In the genomic region with DNA sequence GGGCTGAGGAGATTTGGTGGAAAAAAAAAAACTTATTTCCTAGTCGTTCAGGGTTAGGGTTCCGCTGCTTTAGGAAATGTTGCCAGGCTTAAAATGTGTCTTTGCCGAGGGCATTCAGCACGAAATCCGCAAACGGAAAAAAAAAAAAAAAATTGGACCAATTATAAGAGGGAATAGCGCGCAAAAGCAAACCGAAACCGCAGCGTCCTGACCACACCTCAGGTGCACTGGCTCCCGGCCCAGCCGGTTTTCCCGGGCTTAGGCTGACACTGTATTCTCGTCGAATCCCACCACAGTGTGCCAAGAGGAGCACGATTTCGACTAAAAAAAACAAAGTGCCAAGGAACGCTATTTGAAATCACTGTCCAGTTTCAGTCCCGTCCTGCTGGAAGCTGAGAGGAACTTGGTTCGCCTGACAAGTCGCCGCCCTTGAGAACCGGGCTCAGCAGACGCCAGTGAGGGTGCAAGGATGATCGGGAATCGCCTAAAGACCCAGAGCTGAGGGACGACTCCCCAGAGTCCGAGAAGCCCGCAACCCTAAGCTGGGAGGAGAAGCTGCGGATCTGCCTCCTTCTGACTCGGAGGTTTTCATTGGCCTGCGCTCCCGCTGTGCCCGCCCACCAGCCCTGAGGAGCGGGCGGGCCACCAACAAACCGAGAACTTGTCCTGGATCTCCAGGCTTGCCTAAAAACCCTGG, we compare ENCODE assay signal across 9 mouse cellular contexts. TPM values are rescaled to one million over a fixed set of nuclear protein-coding genes. Genes with fewer than 3 reads are reported as not detected.
DNase-seq lines count a peak whose midpoint lies in the region; ATAC-seq and TF ChIP-seq lines count a peak whose summit lies in the region.
"Not testable (repeated sequence)": the region's sequence is repeated elsewhere in the genome, so short reads cannot be mapped to it uniquely, and the experiment has no call there.
"Had no signal": no experiment of that assay in that cellular context is flagged by ENCODE, and none has a peak within 500 bp of the region (broad histone marks: within the 10 kb centered on the region; RNA-seq: fewer than 3 reads in every experiment).

No protein-coding gene starts in this region.

- H3K4me2 ChIP-seq in forebrain, embryonic 12.5 days: peak overlapping the region; percentile 22; the same call in 1 of the 2 replicates
- H3K4me2 ChIP-seq in intestine, postnatal 0 days (replicated peaks; ENCODE audit: low read depth): peak overlapping the region; percentile 54
- H3K4me2 ChIP-seq in liver, embryonic 11.5 days: peak overlapping the region; percentile 20; the same call in 1 of the 2 replicates

- H3K9ac ChIP-seq in forebrain, embryonic 12.5 days; intestine, postnatal 0 days (ENCODE audit: low read depth, low read length); liver, embryonic 11.5 days (ENCODE audit: low read depth, low read length): not testable (repeated sequence)

- DNase-seq in cerebellum, postnatal 10 days: peak; percentile 12 to 16
- peak; percentile 2 to 12 for DNase-seq in heart, postnatal 10 days
- DNase-seq in liver, embryonic 11.5 days (ENCODE audit: low spot score): peak; percentile 31
- DNase-seq in midbrain, embryonic 10.5 days (ENCODE audit: low spot score): peak; percentile 28

- ATAC-seq in forebrain, embryonic 12.5 days (ENCODE audit: low FRiP score): peak; percentile 82
- ATAC-seq in intestine, postnatal 0 days: peak; percentile 63; the same call in 1 of the 2 replicates
- peak; percentile 71 for ATAC-seq in liver, embryonic 11.5 days (replicated peaks; ENCODE audit: low FRiP score)
- peak; percentile 31; the same call in 1 of the 2 replicates for ATAC-seq in neutrophil, adult 5-6 weeks (ENCODE audit: extremely low read depth, insufficient number of reproducible peaks, low FRiP score, poor library complexity, severe bottlenecking)

- H3K27me3 ChIP-seq in forebrain, embryonic 12.5 days; intestine, postnatal 0 days (replicated peaks; ENCODE audit: control insufficient read depth, insufficient read depth, low read length); liver, embryonic 11.5 days (replicated peaks; ENCODE audit: control insufficient read depth, insufficient read depth, low read length): not testable (repeated sequence)
- peaks cover 12% of the 10 kb centered on the region for H3K27me3 ChIP-seq in midbrain, embryonic 10.5 days (ENCODE audit: low read depth, poor library complexity, severe bottlenecking)

- not testable (repeated sequence) for H3K4me1 ChIP-seq in forebrain, embryonic 12.5 days; intestine, postnatal 0 days (replicated peaks; ENCODE audit: control insufficient read depth, insufficient read depth, low read length); liver, embryonic 11.5 days (replicated peaks; ENCODE audit: control insufficient read depth, insufficient read depth, low read length); midbrain, embryonic 10.5 days

- WGBS in forebrain, embryonic 12.5 days: 0% methylated on average over 24 of the region's 38 CpGs
- WGBS in intestine, postnatal 0 days: under 1% methylated on average over 25 of the region's 38 CpGs
- WGBS in liver, embryonic 11.5 days: under 1% methylated on average over 23 of the region's 38 CpGs
- WGBS in midbrain, embryonic 10.5 days: 1% methylated on average over 27 of the region's 38 CpGs

- intact Hi-C loops in heart, postnatal 10 days (cut with DNase I): not testable (repeated sequence)

- not testable (repeated sequence) for H3K4me3 ChIP-seq in forebrain, embryonic 12.5 days (replicated peaks)
- H3K4me3 ChIP-seq in intestine, postnatal 0 days (ENCODE audit: low read depth, low read length): peak overlapping the region; percentile 26
- H3K4me3 ChIP-seq in liver, embryonic 11.5 days (ENCODE audit: low read depth, low read length): 0 out of 2 replicates have a peak overlapping the region, but pooled peaks have one; percentile 10
- H3K4me3 ChIP-seq in midbrain, embryonic 10.5 days: peak overlapping the region; percentile 32; the same call in 1 of the 2 replicates

- TF ChIP-seq CTCF in intestine, postnatal 0 days (IDR thresholded peaks at IDR 0.05; ENCODE audit: low read depth): not testable (repeated sequence)

- H3K9me3 ChIP-seq in forebrain, embryonic 12.5 days; intestine, postnatal 0 days (ENCODE audit: control insufficient read depth); liver, embryonic 11.5 days (ENCODE audit: control insufficient read depth, low read length); midbrain, embryonic 10.5 days (replicated peaks): not testable (repeated sequence)

- H3K27ac ChIP-seq in forebrain, embryonic 12.5 days; intestine, postnatal 0 days (ENCODE audit: low read depth, low read length); liver, embryonic 11.5 days (ENCODE audit: low read depth, low read length); midbrain, embryonic 10.5 days (replicated peaks): not testable (repeated sequence)

- not testable (repeated sequence) for H3K36me3 ChIP-seq in forebrain, embryonic 12.5 days (replicated peaks); intestine, postnatal 0 days (ENCODE audit: control insufficient read depth, insufficient read depth); liver, embryonic 11.5 days (ENCODE audit: control insufficient read depth, insufficient read depth, low read length); midbrain, embryonic 10.5 days

RNA-seq across cellular contexts. Expression of gene Gm20767, which starts 43.7 kb away (rescaled TPM):
- not detected in 2 replicates for polyA plus RNA-seq in forebrain, embryonic 12.5 days (2016; fragmentation: Nextera tagmentation; extraction: Ambion mirVana)
- not detected for total RNA-seq in heart, postnatal 10 days (2021)
- not detected in 2 replicates for polyA plus RNA-seq in intestine, postnatal 0 days (2015; fragmentation: Nextera tagmentation; extraction: Ambion mirVana)
- polyA plus RNA-seq in liver, embryonic 11.5 days (2014; fragmentation: Nextera tagmentation; extraction: Ambion mirVana): not detected in 2 replicates
- not detected in 2 replicates for polyA plus RNA-seq in midbrain, embryonic 10.5 days (2016; fragmentation: Nextera tagmentation; extraction: Ambion mirVana)
- total RNA-seq in neutrophil, adult 5-6 weeks (2017): not detected in 2 replicates
- total RNA-seq: adrenal gland, postnatal 4 days; heart, postnatal 25 days had no signal

RNA-seq across cellular contexts. Expression of gene Gm21188, which starts 44.4 kb away (rescaled TPM):
- not detected in 2 replicates for polyA plus RNA-seq in forebrain, embryonic 12.5 days (2016; fragmentation: Nextera tagmentation; extraction: Ambion mirVana)
- not detected for total RNA-seq in heart, postnatal 10 days (2021)
- polyA plus RNA-seq in intestine, postnatal 0 days (2015; fragmentation: Nextera tagmentation; extraction: Ambion mirVana): 0.10 TPM in 1 of 2 replicates, not detected in the other
- polyA plus RNA-seq in liver, embryonic 11.5 days (2014; fragmentation: Nextera tagmentation; extraction: Ambion mirVana): not detected in 2 replicates
- not detected in 2 replicates for polyA plus RNA-seq in midbrain, embryonic 10.5 days (2016; fragmentation: Nextera tagmentation; extraction: Ambion mirVana)
- total RNA-seq in neutrophil, adult 5-6 weeks (2017): 10.2 and 18.7 TPM in 2 replicates

Comparison
In these comparisons a context has a peak if more than half of its experiments do, and no peak if none do; other contexts are left out.
1. ATAC-seq: peak in every context shown above with its lines; median percentile 82 in forebrain, embryonic 12.5 days; 71 in liver, embryonic 11.5 days; 63 in intestine, postnatal 0 days; 31 in neutrophil, adult 5-6 weeks.